Mouse (Mus musculus) retina, postnatal 7 days (tissue): ENCODE data around the gene Rp2.

Source experiments
- DNase-seq: peaks from one replicate; pipeline ENCODE4 v3.0.0-alpha.2; 2012; ENCODE audit warnings: low read depth, low spot score

Rp2 gene

GRCm38 (mm10) chrX:20425140-20425838 lies 61.0 kb downstream of the Rp2 start, which contains the start of gene Jade3:
Jade3 (plus strand) TSS chrX:20425688.
- DNase-seq, result peak; percentile 73

- peak; percentile 9 for DNase-seq
These were observed 61.7 kb downstream of the Rp2 start for GRCm38 (mm10) chrX:20425839-20426449.
